Mouse (Mus musculus): Measurements from ENCODE around the gene Pum1.
"Not testable (repeated sequence)": the region's sequence is repeated elsewhere in the genome, so short reads cannot be mapped to it uniquely, and the experiment has no call there.

Gene Pum1

DNA sequence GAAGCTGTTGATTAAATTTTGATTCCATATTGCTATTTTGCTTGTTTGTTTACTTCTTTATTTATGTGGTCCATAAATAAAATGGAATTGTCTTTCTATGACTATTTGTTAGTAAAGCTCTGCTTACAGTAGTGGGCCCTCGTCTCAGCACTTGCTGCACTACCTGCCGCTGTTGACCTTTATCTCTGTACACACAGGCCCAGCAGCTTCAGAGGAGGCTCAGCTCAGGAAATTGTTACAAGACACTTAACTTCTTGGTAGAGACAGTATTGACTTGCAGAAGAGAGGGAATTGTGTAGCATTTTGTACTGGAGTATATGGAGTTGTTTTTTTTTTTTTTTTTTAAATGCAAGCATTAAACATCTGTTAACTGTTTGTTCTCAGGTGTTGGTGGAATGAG, 5.4 kb downstream of the Pum1 start:
- no peak for DNase-seq (ENCODE audit: low spot score)

DNA sequence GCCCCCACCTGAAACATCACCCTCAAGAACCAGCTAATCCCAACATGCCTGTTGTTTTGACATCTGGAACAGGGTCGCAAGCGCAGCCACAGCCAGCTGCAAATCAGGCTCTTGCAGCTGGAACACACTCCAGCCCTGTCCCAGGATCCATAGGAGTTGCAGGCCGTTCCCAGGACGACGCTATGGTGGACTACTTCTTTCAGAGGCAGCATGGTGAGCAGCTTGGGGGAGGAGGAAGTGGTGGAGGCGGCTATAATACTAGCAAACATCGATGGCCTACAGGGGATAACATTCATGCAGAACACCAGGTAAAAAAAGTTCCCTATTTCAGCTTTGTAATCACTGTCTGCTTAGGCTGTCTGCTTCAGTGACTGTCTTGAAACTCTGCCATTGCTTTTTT, 5.9 kb downstream of the Pum1 start:
- DNase-seq (ENCODE audit: low spot score) = no peak

DNA sequence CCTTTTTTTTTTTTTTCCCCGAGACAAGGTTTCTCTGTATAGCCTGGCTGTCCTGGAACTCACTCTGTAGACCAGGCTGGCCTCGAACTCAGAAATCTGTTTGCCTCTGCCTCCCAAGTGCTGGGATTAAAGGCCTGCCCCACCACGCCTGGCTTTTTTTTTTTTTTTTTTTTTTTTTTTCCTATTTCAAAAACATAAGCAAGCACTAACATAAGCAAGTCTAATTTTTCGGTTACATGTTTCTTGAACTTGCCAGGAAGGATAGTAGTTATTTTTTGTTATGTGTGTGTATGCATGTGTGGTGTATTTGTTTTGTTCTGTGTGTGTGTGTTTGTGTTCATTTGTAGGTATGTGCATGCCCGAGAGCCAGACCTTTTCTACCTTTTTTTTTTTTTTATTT, 6.9 kb downstream of the Pum1 start:
- not testable (repeated sequence) for DNase-seq (ENCODE audit: low spot score)

- no peak for DNase-seq (ENCODE audit: low spot score)
Measured at GRCm38 (mm10) chr4:130671079-130671845, 8.1 kb downstream of the Pum1 start.

- no peak for DNase-seq (ENCODE audit: low spot score)
Measured at GRCm38 (mm10) chr4:130672161-130672560, 9.0 kb downstream of the Pum1 start.

DNA sequence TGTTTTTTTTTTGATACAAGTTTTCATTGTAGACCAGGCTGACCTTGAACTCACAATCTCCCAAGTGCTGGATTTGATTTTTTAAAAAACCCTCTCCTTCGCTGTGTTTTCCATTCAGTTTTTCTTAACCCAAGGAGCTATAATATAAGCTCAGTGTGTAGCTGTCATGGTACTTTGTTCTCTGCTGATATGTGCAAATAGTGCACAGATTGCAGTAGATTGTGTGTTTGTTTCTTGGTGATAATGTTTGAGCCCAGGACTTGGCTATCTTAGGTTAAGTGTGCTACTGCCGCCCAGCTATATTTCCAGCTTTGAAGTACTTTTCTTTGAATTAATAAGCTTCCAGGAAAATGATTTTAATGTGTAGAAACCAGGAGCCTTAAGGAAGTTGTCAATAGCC, 13.6 kb downstream of the Pum1 start:
- DNase-seq (ENCODE audit: low spot score) = no peak

DNA sequence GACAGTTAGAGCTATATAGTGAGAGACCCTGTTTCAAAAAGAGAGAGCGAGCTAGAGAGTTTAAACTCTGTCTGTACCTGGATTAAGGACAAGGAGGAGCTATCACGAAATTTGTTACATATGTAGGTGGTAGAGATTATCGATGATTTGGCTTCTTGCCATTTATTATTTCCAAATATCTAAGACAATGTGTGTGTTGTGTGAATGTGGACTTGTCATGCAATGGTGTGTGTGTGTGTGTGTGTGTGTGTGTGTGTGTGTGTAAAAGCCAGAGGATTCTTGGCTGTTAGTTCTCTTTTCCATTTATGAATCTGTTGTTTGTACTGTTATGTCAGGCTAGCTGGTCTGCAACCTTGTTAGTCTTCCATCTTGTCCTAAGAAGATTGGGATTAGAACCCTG, 15.0 kb downstream of the Pum1 start:
- DNase-seq (ENCODE audit: low spot score) = no peak

GRCm38 (mm10) chr4:130680676-130681075, 17.6 kb downstream of the Pum1 start:
- DNase-seq (ENCODE audit: low spot score) = no peak

- not testable (repeated sequence) for DNase-seq (ENCODE audit: low spot score)
Measured at GRCm38 (mm10) chr4:130683051-130683450, 19.9 kb downstream of the Pum1 start.

DNA sequence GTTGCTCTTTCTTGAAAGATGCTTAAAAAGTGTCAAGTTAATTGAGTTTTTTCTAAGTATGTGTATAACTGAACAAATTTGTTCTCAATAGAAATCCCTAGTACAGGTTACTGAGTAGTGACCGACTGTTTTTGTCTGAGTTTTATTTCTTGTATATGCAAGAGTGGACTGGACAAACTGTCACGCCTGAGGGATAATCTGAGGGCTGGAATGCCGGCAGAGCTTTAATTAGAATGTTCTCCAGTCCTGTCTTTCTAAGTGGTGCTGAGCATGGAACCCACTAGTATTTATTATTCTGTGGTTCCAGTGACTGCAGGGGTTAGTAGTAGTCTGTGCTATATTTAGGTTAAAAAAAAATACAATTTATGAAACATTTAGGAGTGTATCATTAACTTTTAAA, 30.8 kb downstream of the Pum1 start:
- DNase-seq (ENCODE audit: low spot score) = no peak

DNA sequence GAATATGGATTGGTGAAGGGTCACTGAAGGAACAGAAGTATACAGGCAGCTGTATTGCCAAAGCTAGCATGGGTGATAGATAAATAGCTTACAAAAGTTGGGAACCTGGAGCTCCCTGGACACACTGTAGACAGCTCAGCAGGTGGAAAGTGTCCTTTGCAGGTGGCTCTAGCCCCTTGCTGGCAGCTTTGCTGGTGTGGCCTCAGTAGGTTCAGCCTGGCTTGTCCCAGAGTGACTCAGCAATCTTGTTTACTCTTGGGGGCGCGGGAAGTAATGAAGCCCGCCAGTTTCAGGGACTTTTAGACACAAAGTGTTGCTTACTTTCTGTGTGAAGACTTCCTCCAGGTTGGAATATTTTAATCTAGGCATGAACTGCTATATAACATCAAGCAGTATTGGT, 31.9 kb downstream of the Pum1 start:
- DNase-seq (ENCODE audit: low spot score) = no peak

DNA sequence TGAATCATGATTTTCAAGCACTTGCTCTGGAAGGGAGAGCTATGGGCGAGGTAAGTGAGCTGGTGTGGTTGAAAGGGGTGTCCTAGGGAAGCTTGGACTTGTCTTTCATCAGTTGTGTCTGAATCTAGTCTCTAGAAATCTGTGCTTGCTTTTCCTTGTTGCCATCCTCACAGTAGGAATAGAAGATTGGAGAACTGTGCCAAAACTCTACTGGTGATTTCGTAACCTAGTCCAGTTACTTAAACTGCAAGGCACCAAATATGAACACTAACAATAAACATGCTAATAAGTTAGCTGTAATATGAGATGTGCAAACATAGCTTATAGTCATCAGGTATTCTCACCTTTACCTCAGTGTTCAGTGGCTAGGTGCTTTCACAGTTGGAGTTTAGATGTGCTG, 37.9 kb downstream of the Pum1 start:
- DNase-seq (ENCODE audit: low spot score) = no peak

GRCm38 (mm10) chr4:130702835-130703535, 39.9 kb downstream of the Pum1 start:
- DNase-seq (ENCODE audit: low spot score) = no peak

GRCm38 (mm10) chr4:130703601-130704000, 40.5 kb downstream of the Pum1 start:
- DNase-seq (ENCODE audit: low spot score) = no peak

DNA sequence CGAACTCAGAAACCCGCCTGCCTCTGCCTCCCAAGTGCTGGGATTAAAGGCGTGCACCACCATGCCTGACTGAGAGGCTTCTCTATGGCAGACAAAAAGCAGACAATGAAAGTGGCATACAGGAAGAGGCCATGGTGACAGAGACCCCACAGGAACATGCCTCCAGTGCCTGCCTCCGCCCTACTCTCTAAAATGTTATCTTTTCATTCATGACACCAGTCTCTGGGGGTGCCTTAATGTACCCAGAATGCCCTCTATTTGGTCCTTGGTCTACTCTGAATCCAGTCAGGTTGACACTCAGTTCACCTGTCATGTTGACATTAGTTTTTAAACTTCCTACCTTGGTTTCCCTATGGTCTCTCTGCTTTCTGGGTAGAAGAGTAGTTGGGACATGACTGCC, 41.5 kb downstream of the Pum1 start:
- DNase-seq (ENCODE audit: low spot score) = no peak

DNA sequence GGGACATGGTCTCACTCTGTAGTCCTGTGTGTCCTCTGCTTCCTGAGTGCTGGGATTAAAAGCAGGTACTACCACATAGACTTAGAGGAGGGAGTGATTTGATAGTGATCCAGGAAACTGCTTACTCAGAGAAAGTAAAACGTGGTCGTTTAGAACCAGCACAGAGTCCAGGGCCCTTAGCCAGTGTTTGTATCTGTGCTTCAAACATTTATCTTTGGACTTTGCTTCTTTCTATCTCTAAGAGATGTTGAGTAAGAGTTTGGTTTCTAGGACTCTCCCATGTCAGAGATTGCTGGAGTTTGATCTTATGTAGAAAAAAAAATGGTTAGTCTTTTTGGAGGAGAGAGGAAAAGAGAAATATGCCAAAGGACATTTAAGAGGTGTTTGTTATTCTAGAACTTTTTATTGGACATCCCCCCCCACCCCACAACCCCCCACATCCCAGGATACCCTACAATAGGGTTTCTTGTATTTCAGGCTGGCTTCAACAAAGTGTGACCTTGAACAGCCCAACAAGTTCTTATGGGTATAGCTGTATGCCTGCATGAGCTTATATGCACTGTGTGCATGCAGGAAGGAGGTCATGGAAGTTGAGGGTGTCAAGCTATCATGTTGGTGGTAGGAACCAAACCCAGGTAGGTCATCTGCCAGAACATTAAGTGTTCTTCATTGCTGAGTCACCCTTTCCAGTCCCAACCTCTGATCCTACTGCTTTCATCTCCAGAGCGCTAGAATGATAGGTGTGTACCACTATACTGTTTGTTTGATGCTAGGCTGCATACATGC, 43.3 kb downstream of the Pum1 start:
- no peak for DNase-seq (ENCODE audit: low spot score)

DNA sequence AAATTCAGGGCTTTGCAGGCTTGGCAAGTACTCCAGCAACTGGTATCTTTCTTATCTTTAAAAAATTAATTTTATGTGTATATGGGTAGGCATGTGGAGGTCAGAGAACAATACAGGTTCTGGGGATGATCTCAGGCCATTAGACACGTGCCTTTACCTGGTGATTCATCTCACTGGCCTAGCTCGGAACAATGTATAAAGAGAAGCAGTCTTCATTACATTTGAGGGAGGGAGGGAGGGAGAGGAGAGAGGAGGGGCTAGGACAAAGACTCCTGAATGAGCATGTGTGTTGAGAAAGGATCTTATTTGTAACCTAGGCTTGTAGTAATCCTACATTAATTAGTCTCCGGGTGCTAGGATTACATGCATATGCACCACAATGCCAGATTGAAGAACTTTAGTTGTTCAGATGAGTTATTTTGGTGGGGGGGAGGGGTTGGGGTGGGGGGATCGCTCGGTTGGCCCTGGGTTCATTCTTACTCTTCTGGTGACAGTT, 48.3 kb downstream of the Pum1 start:
- no peak for DNase-seq (ENCODE audit: low spot score)

DNA sequence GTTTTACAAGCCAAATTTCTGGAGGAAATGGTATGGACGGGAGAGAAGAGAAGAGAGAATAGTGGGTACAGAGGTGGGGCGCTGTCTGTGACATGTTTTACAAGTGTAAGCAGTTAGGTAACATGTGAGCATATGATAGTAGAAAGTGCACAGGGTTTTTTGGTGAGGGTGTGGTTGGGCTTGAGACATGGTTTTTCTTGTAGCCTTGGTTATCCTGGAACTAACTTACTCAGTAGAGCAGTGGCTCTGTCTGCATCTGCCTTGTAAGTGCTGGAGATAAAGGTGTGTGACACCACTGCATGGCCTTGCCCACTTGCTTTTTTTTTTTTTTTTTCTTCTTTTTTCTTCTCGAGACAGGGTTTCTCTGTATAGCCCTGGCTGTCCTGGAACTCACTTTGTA, 49.2 kb downstream of the Pum1 start:
- no peak for DNase-seq (ENCODE audit: low spot score)

GRCm38 (mm10) chr4:130713430-130713829, 50.3 kb downstream of the Pum1 start:
- DNase-seq (ENCODE audit: low spot score) = no peak

- no peak for DNase-seq (ENCODE audit: low spot score)
Measured at GRCm38 (mm10) chr4:130715126-130715525, 52.0 kb downstream of the Pum1 start.

- no peak for DNase-seq (ENCODE audit: low spot score)
Measured at GRCm38 (mm10) chr4:130715623-130716022, 52.5 kb downstream of the Pum1 start.

- no peak for DNase-seq (ENCODE audit: low spot score)
Measured at GRCm38 (mm10) chr4:130719348-130719747, 56.2 kb downstream of the Pum1 start.

- DNase-seq (ENCODE audit: low spot score) = no peak
Measured at GRCm38 (mm10) chr4:130722607-130723006, 59.5 kb downstream of the Pum1 start.

Measured in layer of hippocampus, adult 9-10 months (tissue).